Mouse (Mus musculus) MEL (cell line): ENCODE measurements around the gene Cnst. TPM values are rescaled to one million over a fixed set of nuclear protein-coding genes. Genes with fewer than 3 reads are reported as not detected.

Experiments used
- DNase-seq: peaks from one replicate; pipeline ENCODE4 v3.0.0; 2011; ENCODE audit warnings: low read depth, low spot score
- H3K27ac ChIP-seq: 2 replicates; pipeline ENCODE4 v1.5.1; 2012; ENCODE audit warnings: low read depth, mild to moderate bottlenecking, control low read depth, low read length, moderate library complexity; ENCODE audit not compliant: control insufficient read depth
- H3K27me3 ChIP-seq, 2 experiments: fragments of 150-350 bp in 1 of 2; sonication (generic) in 1 of 2; 2 replicates each; pipeline ENCODE4 v1.6.1; 2012; ENCODE audit warnings: low read length in 2 of 2, mild to moderate bottlenecking in 2 of 2, improper control_type of control experiment in 1 of 2, moderate library complexity in 1 of 2; ENCODE audit not compliant: insufficient read depth in 2 of 2, control insufficient read depth in 1 of 2
- H3K36me3 ChIP-seq, 2 experiments: 2 replicates each; pipeline ENCODE4 v1.6.1; 2012 to 2014; ENCODE audit warnings: low read length in 2 of 2, improper control_type of control experiment in 1 of 2, inconsistent platforms in 1 of 2, mild to moderate bottlenecking in 1 of 2; ENCODE audit not compliant: insufficient read depth in 2 of 2, control insufficient read depth in 1 of 2
- H3K4me1 ChIP-seq, 2 experiments: fragments of 150-350 bp in 1 of 2; sonication (generic) in 1 of 2; 2 replicates each; pipeline ENCODE4 v1.6.1; 2012; ENCODE audit warnings: low read length in 2 of 2, improper control_type of control experiment in 1 of 2, mild to moderate bottlenecking in 1 of 2; ENCODE audit not compliant: insufficient read depth in 2 of 2, control insufficient read depth in 1 of 2
- H3K4me3 ChIP-seq, 2 experiments: fragments of 150-350 bp in 1 of 2; sonication (generic) in 1 of 2; 2 replicates each; pipeline ENCODE4 v1.5.1; 2012; ENCODE audit warnings: low read depth in 2 of 2, low read length in 2 of 2, mild to moderate bottlenecking in 2 of 2, moderate library complexity in 2 of 2, control low read depth in 1 of 2, improper control_type of control experiment in 1 of 2; ENCODE audit not compliant: control insufficient read depth in 1 of 2, insufficient read depth in 1 of 2
- H3K79me2 ChIP-seq: 2 replicates; pipeline ENCODE4 v1.6.1; 2012; ENCODE audit warnings: mild to moderate bottlenecking, low read length, moderate library complexity; ENCODE audit not compliant: control insufficient read depth, poor library complexity, insufficient read depth
- H3K9ac ChIP-seq: 2 replicates; pipeline ENCODE4 v1.6.1; 2012; ENCODE audit warnings: low read depth, mild to moderate bottlenecking, control low read depth, low read length, moderate library complexity; ENCODE audit not compliant: control insufficient read depth, poor library complexity, severe bottlenecking
- H3K9me3 ChIP-seq: fragments of 150-350 bp; sonication (generic); replicated peaks from 2 replicates; pipeline ENCODE4 v1.6.1; 2012; ENCODE audit warnings: mild to moderate bottlenecking, low read length, improper control_type of control experiment, moderate library complexity; ENCODE audit not compliant: insufficient read depth
- BHLHE40 ChIP-seq: IDR thresholded peaks from 2 replicates; pipeline ENCODE4 v1.6.1; 2012; ENCODE audit warnings: low read depth, mild to moderate bottlenecking, inconsistent platforms, low read length, improper control_type of control experiment, borderline replicate concordance
- CHD1 ChIP-seq: IDR thresholded peaks from 2 replicates; pipeline ENCODE4 v1.6.1; 2012; ENCODE audit warnings: low read depth, mild to moderate bottlenecking, inconsistent platforms, low read length, improper control_type of control experiment
- CHD2 ChIP-seq: IDR thresholded peaks from 2 replicates; pipeline ENCODE4 v1.6.1; 2011; ENCODE audit warnings: low read length, improper control_type of control experiment
- CTCF ChIP-seq, 3 experiments: IDR thresholded peaks in 2 of 3; conservative IDR thresholded peaks in 1 of 3; 2 replicates each; pipeline ENCODE4 v1.5.1; 2011 to 2012; ENCODE audit warnings: low read length in 3 of 3, low read depth in 2 of 3, mild to moderate bottlenecking in 2 of 3, improper control_type of control experiment in 1 of 3, inconsistent platforms in 1 of 3, mixed read lengths in 1 of 3, moderate library complexity in 1 of 3; ENCODE audit not compliant: control insufficient read depth in 1 of 3, insufficient read depth in 1 of 3, poor library complexity in 1 of 3, severe bottlenecking in 1 of 3
- E2F4 ChIP-seq: IDR thresholded peaks from 2 replicates; pipeline ENCODE4 v1.6.1; 2011; ENCODE audit warnings: low read depth, low read length, improper control_type of control experiment, borderline replicate concordance
- ELF1 ChIP-seq: IDR thresholded peaks from 2 replicates; pipeline ENCODE4 v1.6.1; 2014; ENCODE audit warnings: low read depth, mild to moderate bottlenecking, inconsistent platforms, low read length, improper control_type of control experiment, moderate library complexity
- EP300 ChIP-seq, 2 experiments: IDR thresholded peaks; 2 replicates each; pipeline ENCODE4 v1.6.1; 2011; ENCODE audit warnings: improper control_type of control experiment in 2 of 2, low read length in 2 of 2, low read depth in 1 of 2, mild to moderate bottlenecking in 1 of 2
- ETS1 ChIP-seq: IDR thresholded peaks from 2 replicates; pipeline ENCODE4 v1.6.1; 2012; ENCODE audit warnings: low read depth, mild to moderate bottlenecking, inconsistent platforms, low read length, improper control_type of control experiment, moderate library complexity
- GABPA ChIP-seq: IDR thresholded peaks from 2 replicates; pipeline ENCODE4 v1.6.1; 2012; ENCODE audit warnings: low read depth, mild to moderate bottlenecking, inconsistent platforms, low read length, improper control_type of control experiment, moderate library complexity
- GATA1 ChIP-seq: IDR thresholded peaks from 2 replicates; pipeline ENCODE4 v1.6.1; 2011; ENCODE audit warnings: low read depth, low read length, improper control_type of control experiment
- HCFC1 ChIP-seq: IDR thresholded peaks from 2 replicates; pipeline ENCODE4 v1.6.1; 2012; ENCODE audit warnings: low read depth, mild to moderate bottlenecking, inconsistent platforms, low read length, improper control_type of control experiment, moderate library complexity
- MAFK ChIP-seq: IDR thresholded peaks from 2 replicates; pipeline ENCODE4 v1.6.1; 2011; ENCODE audit warnings: low read depth, mild to moderate bottlenecking, low read length, improper control_type of control experiment, borderline replicate concordance
- MAX ChIP-seq: IDR thresholded peaks from 2 replicates; pipeline ENCODE4 v1.6.1; 2011; ENCODE audit warnings: low read length, improper control_type of control experiment
- MXI1 ChIP-seq: IDR thresholded peaks from 2 replicates; pipeline ENCODE4 v1.6.1; 2011; ENCODE audit warnings: mild to moderate bottlenecking, low read depth, low read length, improper control_type of control experiment
- MYB ChIP-seq: IDR thresholded peaks from 2 replicates; pipeline ENCODE4 v1.6.1; 2011; ENCODE audit warnings: mild to moderate bottlenecking, low read depth, low read length, improper control_type of control experiment
- MYC ChIP-seq: IDR thresholded peaks from 2 replicates; pipeline ENCODE4 v1.6.1; 2011; ENCODE audit warnings: low read depth, mild to moderate bottlenecking, low read length, improper control_type of control experiment, moderate library complexity
- NRF1 ChIP-seq: IDR thresholded peaks from 2 replicates; pipeline ENCODE4 v1.6.1; 2014; ENCODE audit warnings: low read depth, mild to moderate bottlenecking, inconsistent platforms, low read length, improper control_type of control experiment, moderate library complexity; ENCODE audit not compliant: poor library complexity, insufficient read depth, severe bottlenecking
- POLR2A ChIP-seq, 2 experiments: IDR thresholded peaks; 2 replicates each; pipeline ENCODE4 v1.6.1; 2011 to 2012; ENCODE audit warnings: low read length in 2 of 2, mild to moderate bottlenecking in 2 of 2, control low read depth in 1 of 2, improper control_type of control experiment in 1 of 2, low read depth in 1 of 2, moderate library complexity in 1 of 2; ENCODE audit not compliant: control insufficient read depth in 1 of 2, insufficient read depth in 1 of 2, poor library complexity in 1 of 2
- POLR2AphosphoS2 ChIP-seq: IDR thresholded peaks from 2 replicates; pipeline ENCODE4 v1.6.1; 2011; ENCODE audit warnings: low read length, improper control_type of control experiment
- RAD21 ChIP-seq: IDR thresholded peaks from 2 replicates; pipeline ENCODE4 v1.6.1; 2011; ENCODE audit warnings: mild to moderate bottlenecking, low read depth, low read length, improper control_type of control experiment
- RCOR1 ChIP-seq: IDR thresholded peaks from 2 replicates; pipeline ENCODE4 v1.6.1; 2012; ENCODE audit warnings: low read depth, mild to moderate bottlenecking, inconsistent platforms, low read length, improper control_type of control experiment
- SIN3A ChIP-seq: IDR thresholded peaks from 2 replicates; pipeline ENCODE4 v1.6.1; 2012; ENCODE audit warnings: low read length, improper control_type of control experiment, inconsistent platforms
- TAL1 ChIP-seq: IDR thresholded peaks from 2 replicates; pipeline ENCODE4 v1.6.1; 2012; ENCODE audit warnings: mild to moderate bottlenecking, inconsistent platforms, low read length, moderate library complexity, mixed read lengths
- TBP ChIP-seq: IDR thresholded peaks from 2 replicates; pipeline ENCODE4 v1.8.0; 2011; ENCODE audit warnings: low read depth, low read length, improper control_type of control experiment
- TCF12 ChIP-seq: IDR thresholded peaks from 2 replicates; pipeline ENCODE4 v1.6.1; 2014; ENCODE audit warnings: low read depth, mild to moderate bottlenecking, inconsistent platforms, low read length, improper control_type of control experiment, moderate library complexity
- UBTF ChIP-seq: IDR thresholded peaks from 2 replicates; pipeline ENCODE4 v1.6.1; 2012; ENCODE audit warnings: low read depth, mild to moderate bottlenecking, inconsistent platforms, low read length, improper control_type of control experiment, moderate library complexity, borderline replicate concordance; ENCODE audit not compliant: insufficient read depth
- USF1 ChIP-seq: IDR thresholded peaks from 2 replicates; pipeline ENCODE4 v1.6.1; 2014; ENCODE audit warnings: low read depth, mild to moderate bottlenecking, inconsistent platforms, low read length, improper control_type of control experiment, moderate library complexity
- ZKSCAN1 ChIP-seq: IDR thresholded peaks from 2 replicates; pipeline ENCODE4 v1.6.1; 2012; ENCODE audit warnings: low read depth, mild to moderate bottlenecking, inconsistent platforms, low read length, improper control_type of control experiment, moderate library complexity
- ZMIZ1 ChIP-seq: IDR thresholded peaks from 2 replicates; pipeline ENCODE4 v1.6.1; 2012; ENCODE audit warnings: low read depth, mild to moderate bottlenecking, inconsistent platforms, low read length, improper control_type of control experiment, moderate library complexity
- ZNF384 ChIP-seq: IDR thresholded peaks from 2 replicates; pipeline ENCODE4 v1.6.1; 2012; ENCODE audit warnings: low read depth, mild to moderate bottlenecking, inconsistent platforms, low read length, improper control_type of control experiment
- polyA plus RNA-seq, 2 experiments: library from polyadenylated mRNA; stranded (reverse) in 1 of 2; unstranded in 1 of 2; fragments of >175 nt in 1 of 2; fragments of >200 nt in 1 of 2; gene quantifications; 2 replicates each; pipeline versions ENCODE4 v1.2.1 to v1.2.4; 2012; ENCODE audit warnings: low replicate concordance in 2 of 2, low read depth in 1 of 2; ENCODE audit not compliant: insufficient read length in 2 of 2, insufficient read depth in 1 of 2, missing spikeins in 1 of 2
- total RNA-seq: library from RNA; depleted of rRNA; stranded (reverse); fragments of 300-350 nt; gene quantifications from 2 replicates; pipeline ENCODE4 v1.2.3, GENCODE M21; 2012

Gene Cnst
- total and polyA plus RNA-seq, 3 experiments = 10.4 to 12.1 TPM; not detected in 1

GRCm38 (mm10) chr1:179548996-179549752 is 3.0 kb downstream of the Cnst start:
- peaks cover 0 to 57% of the 10 kb centered on the region in 2 experiments; a peak in 2 of 4 replicates for H3K36me3 ChIP-seq
- H3K9ac ChIP-seq = no peak overlapping the region
- H3K79me2 ChIP-seq = peaks cover 32% of the 10 kb centered on the region
- H3K9me3 ChIP-seq = no peaks in the 10 kb centered on the region
- no peak for DNase-seq
- peaks cover 20 to 29% of the 10 kb centered on the region in 2 experiments for H3K4me1 ChIP-seq
- H3K4me3 ChIP-seq = no peak overlapping the region
- TF ChIP-seq RAD21 = no peak
- TF ChIP-seq, all 39 proteins: peak for 0
- Histone ChIP-seq H3K27me3 (no peaks in the 10 kb centered on the region), H3K27ac (no peak overlapping the region)

- Histone ChIP-seq H3K27me3 (no peaks in the 10 kb centered on the region), H3K9me3 (no peaks in the 10 kb centered on the region), H3K36me3 (peaks cover 0 to 53% of the 10 kb centered on the region in 2 experiments; a peak in 2 of 4 replicates)
- peak; percentile 99 for TF ChIP-seq TCF12
- TF ChIP-seq E2F4 = no peak
- no peak for TF ChIP-seq TBP
- TF ChIP-seq USF1 = peak; percentile 50; the same call in 1 of the 2 replicates
- TF ChIP-seq TAL1 = peak; percentile 97
- TF ChIP-seq ZNF384 = peak; percentile 35; the same call in 1 of the 2 replicates
- TF ChIP-seq RCOR1 = peak; percentile 97
- TF ChIP-seq MYB = no peak
- no peak for TF ChIP-seq CTCF (IDR thresholded peaks at IDR 0.05 in 2 of 3, conservative IDR thresholded peaks at IDR 0.05 in 1 of 3; ENCODE audit: control insufficient read depth in 1 of 3, insufficient read depth in 1 of 3, low read depth in 2 of 3, low read length in 3 of 3, poor library complexity in 1 of 3, severe bottlenecking in 1 of 3)
- peak; percentile 68; the same call in 1 of the 2 replicates for TF ChIP-seq MYC
- TF ChIP-seq POLR2A (IDR thresholded peaks at IDR 0.05; ENCODE audit: control insufficient read depth in 1 of 2, insufficient read depth in 1 of 2, low read depth in 1 of 2, low read length in 2 of 2, poor library complexity in 1 of 2) = no peak
- no peak for TF ChIP-seq ZMIZ1
- no peak for TF ChIP-seq CHD1
- peak; percentile 69; the same call in 1 of the 2 replicates for TF ChIP-seq BHLHE40
- no peak for TF ChIP-seq MAX
- TF ChIP-seq POLR2AphosphoS2 = no peak
- TF ChIP-seq GATA1 = peak; percentile 99
- TF ChIP-seq UBTF = no peak
- TF ChIP-seq RAD21 = no peak
- no peak; the same call in 1 of the 2 replicates for TF ChIP-seq CHD2
- no peak for TF ChIP-seq GABPA
- no peak for TF ChIP-seq ZKSCAN1
- peak; percentile 95 for TF ChIP-seq ETS1
- peak; percentile 86 for TF ChIP-seq MXI1
- TF ChIP-seq MAFK = peak; percentile 73; the same call in 1 of the 2 replicates
- 0 out of 2 replicates have a peak, but pooled peaks have one; percentile 38 for TF ChIP-seq HCFC1
- no peak for TF ChIP-seq NRF1
- TF ChIP-seq SIN3A = peak; percentile 94
- peak; percentile 44; the same call in 1 of the 2 replicates for TF ChIP-seq ELF1
- TF ChIP-seq EP300 (IDR thresholded peaks at IDR 0.05; ENCODE audit: low read depth in 1 of 2, low read length in 2 of 2) = peak; percentile 98 to 99
- TF ChIP-seq, all 39 proteins: peak for 15
- peak; percentile 87 for DNase-seq
- Histone ChIP-seq H3K79me2 (peaks cover 19% of the 10 kb centered on the region), H3K27ac (no peak overlapping the region), H3K9ac (no peak overlapping the region), H3K4me3 (peak overlapping the region in 1 of 2 experiments; percentile 6; a peak in 1 of 4 replicates), H3K4me1 (peaks cover 20 to 26% of the 10 kb centered on the region in 2 experiments)
These were observed 5.2 kb downstream of the Cnst start for GRCm38 (mm10) chr1:179551336-179551735.
